ENCODE assay signal across 10 mouse cellular contexts in the genomic region with DNA sequence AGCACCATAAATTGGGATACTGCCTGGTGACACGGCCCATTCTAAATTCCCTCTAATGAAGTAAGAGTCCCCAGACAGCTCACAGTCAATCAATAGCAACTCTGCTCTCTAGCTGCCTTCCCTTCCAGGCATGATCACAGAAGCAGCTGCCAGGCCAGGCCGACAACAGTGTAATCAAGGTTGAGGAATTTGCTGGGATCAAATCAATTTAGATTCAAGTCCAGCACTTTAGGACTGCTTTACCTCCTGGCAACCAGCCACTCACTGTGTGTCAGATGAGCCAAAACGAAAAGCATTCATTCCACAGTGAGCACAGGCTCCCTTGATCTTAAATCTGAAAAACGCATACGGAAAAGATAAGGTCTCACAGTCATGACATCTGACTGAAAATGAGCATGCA.
DNase-seq lines count a peak whose midpoint lies in the region; ATAC-seq and TF ChIP-seq lines count a peak whose summit lies in the region.
"Had no signal": no experiment of that assay in that cellular context is flagged by ENCODE, and none has a peak within 500 bp of the region (broad histone marks: within the 10 kb centered on the region; RNA-seq: fewer than 3 reads in every experiment).

No protein-coding gene starts in this region.

- ATAC-seq in lung, embryonic 14.5 days (ENCODE audit: insufficient read depth): peak; percentile 49; the same call in 1 of the 2 replicates
- ATAC-seq in midbrain, postnatal 0 days (ENCODE audit: low FRiP score): peak; percentile 27; the same call in 1 of the 2 replicates
- ATAC-seq in intestine, embryonic 15.5 days: no peak

- TF ChIP-seq CTCF in lung, embryonic 14.5 days (IDR thresholded peaks at IDR 0.05; ENCODE audit: low read depth): no peak
- TF ChIP-seq CTCF in midbrain, postnatal 0 days (IDR thresholded peaks at IDR 0.05): no peak

- no peaks in the 10 kb centered on the region for H3K27me3 ChIP-seq in lung, embryonic 14.5 days (ENCODE audit: insufficient read depth, low read length)
- no peaks in the 10 kb centered on the region for H3K27me3 ChIP-seq in midbrain, postnatal 0 days (ENCODE audit: insufficient read depth, low read length)
- H3K27me3 ChIP-seq in intestine, embryonic 15.5 days (replicated peaks): no peaks in the 10 kb centered on the region
- H3K27me3 ChIP-seq: embryonic facial prominence, embryonic 12.5 days; kidney, embryonic 15.5 days had no signal

- H3K4me1 ChIP-seq in lung, embryonic 14.5 days (ENCODE audit: insufficient read depth): no peaks in the 10 kb centered on the region
- no peaks in the 10 kb centered on the region for H3K4me1 ChIP-seq in midbrain, postnatal 0 days (ENCODE audit: insufficient read depth, low read length)
- no peaks in the 10 kb centered on the region for H3K4me1 ChIP-seq in intestine, embryonic 15.5 days (replicated peaks)
- H3K4me1 ChIP-seq: embryonic facial prominence, embryonic 12.5 days; kidney, embryonic 15.5 days had no signal

- H3K4me3 ChIP-seq in lung, embryonic 14.5 days (ENCODE audit: low read depth, low read length): no peak overlapping the region
- no peak overlapping the region for H3K4me3 ChIP-seq in midbrain, postnatal 0 days (ENCODE audit: low read depth, low read length)
- no peak overlapping the region for H3K4me3 ChIP-seq in intestine, embryonic 15.5 days (replicated peaks)
- H3K4me3 ChIP-seq: embryonic facial prominence, embryonic 12.5 days; kidney, embryonic 15.5 days had no signal

- H3K4me2 ChIP-seq in lung, embryonic 14.5 days: no peak overlapping the region
- no peak overlapping the region for H3K4me2 ChIP-seq in midbrain, postnatal 0 days (ENCODE audit: low read depth, low read length, poor library complexity, severe bottlenecking)
- no peak overlapping the region for H3K4me2 ChIP-seq in intestine, embryonic 15.5 days (replicated peaks)
- H3K4me2 ChIP-seq: embryonic facial prominence, embryonic 12.5 days; kidney, embryonic 15.5 days had no signal

- H3K36me3 ChIP-seq in lung, embryonic 14.5 days (ENCODE audit: insufficient read depth): 0 out of 2 replicates have a peak, but pooled peaks cover 4% of the 10 kb centered on the region
- no peaks in the 10 kb centered on the region for H3K36me3 ChIP-seq in midbrain, postnatal 0 days (ENCODE audit: insufficient read depth, low read length)
- no peaks in the 10 kb centered on the region for H3K36me3 ChIP-seq in intestine, embryonic 15.5 days
- H3K36me3 ChIP-seq: embryonic facial prominence, embryonic 12.5 days; kidney, embryonic 15.5 days had no signal

- WGBS in lung, embryonic 14.5 days: 42% methylated on average over 5 of the region's 5 CpGs
- 20% methylated on average over 5 of the region's 5 CpGs for WGBS in midbrain, postnatal 0 days
- 59% methylated on average over 5 of the region's 5 CpGs for WGBS in intestine, embryonic 15.5 days

- H3K9me3 ChIP-seq in lung, embryonic 14.5 days (ENCODE audit: low read depth, low read length): no peaks in the 10 kb centered on the region
- no peaks in the 10 kb centered on the region for H3K9me3 ChIP-seq in midbrain, postnatal 0 days (ENCODE audit: low read length)
- H3K9me3 ChIP-seq in intestine, embryonic 15.5 days: no peaks in the 10 kb centered on the region
- H3K9me3 ChIP-seq: embryonic facial prominence, embryonic 12.5 days; kidney, embryonic 15.5 days had no signal

- DNase-seq in cerebellum, postnatal 14 days: peak; percentile 33 to 42
- no peak for DNase-seq in cerebellum, adult 8-10 months
- DNase-seq in lung, embryonic 14.5 days: peak; percentile 30
- DNase-seq in lung, postnatal 14 days: no peak
- peak; percentile 7 to 31 for DNase-seq in heart, postnatal 14 days
- DNase-seq in midbrain, postnatal 0 days (ENCODE audit: low spot score): peak; percentile 67
- no peak for DNase-seq in frontal cortex, postnatal 14 days (ENCODE audit: low spot score in 2 of 2)

- no peak overlapping the region for H3K9ac ChIP-seq in lung, embryonic 14.5 days
- H3K9ac ChIP-seq in midbrain, postnatal 0 days (replicated peaks; ENCODE audit: low read length, poor library complexity, severe bottlenecking): no peak overlapping the region
- H3K9ac ChIP-seq in intestine, embryonic 15.5 days: no peak overlapping the region
- H3K9ac ChIP-seq: embryonic facial prominence, embryonic 12.5 days; kidney, embryonic 15.5 days had no signal

- intact Hi-C loops in heart, postnatal 14 days (cut with DNase I): no loop called here

- no peak overlapping the region for H3K27ac ChIP-seq in lung, embryonic 14.5 days (ENCODE audit: low read depth)
- H3K27ac ChIP-seq in midbrain, postnatal 0 days (ENCODE audit: low read depth, low read length): no peak overlapping the region
- no peak overlapping the region for H3K27ac ChIP-seq in intestine, embryonic 15.5 days
- H3K27ac ChIP-seq: embryonic facial prominence, embryonic 12.5 days; kidney, embryonic 15.5 days had no signal

Comparison
In these comparisons a context has a peak if more than half of its experiments do, and no peak if none do; other contexts are left out.
1. DNase-seq: peak in cerebellum, postnatal 14 days (2 of 2), lung, embryonic 14.5 days (single experiment), heart, postnatal 14 days (2 of 2) and midbrain, postnatal 0 days (single experiment); none in cerebellum, adult 8-10 months (single experiment), lung, postnatal 14 days (single experiment) and frontal cortex, postnatal 14 days (0 of 2).